Mouse (Mus musculus): Measurements from ENCODE around the gene Dennd6a. TPM values are rescaled to one million over a fixed set of nuclear protein-coding genes. Genes with fewer than 3 reads are reported as not detected.
A peak's percentile ranks its signal among the peaks of the same experiment; 100 is the strongest.
"Not testable (repeated sequence)": the region's sequence is repeated elsewhere in the genome, so short reads cannot be mapped to it uniquely, and the experiment has no call there.

Dennd6a gene
- 21.9 and 23.9 TPM in 2 replicates for polyA plus RNA-seq (2012; rRNA removed)

- DNase-seq (ENCODE audit: extremely low spot score in 1 of 2, low spot score in 1 of 2): not testable (repeated sequence)
These were observed at the start of gene Dennd6a for GRCm38 (mm10) chr14:26573556-26573955. Gene Dennd6a, plus strand, starts transcription at chr14:26573856.

DNA sequence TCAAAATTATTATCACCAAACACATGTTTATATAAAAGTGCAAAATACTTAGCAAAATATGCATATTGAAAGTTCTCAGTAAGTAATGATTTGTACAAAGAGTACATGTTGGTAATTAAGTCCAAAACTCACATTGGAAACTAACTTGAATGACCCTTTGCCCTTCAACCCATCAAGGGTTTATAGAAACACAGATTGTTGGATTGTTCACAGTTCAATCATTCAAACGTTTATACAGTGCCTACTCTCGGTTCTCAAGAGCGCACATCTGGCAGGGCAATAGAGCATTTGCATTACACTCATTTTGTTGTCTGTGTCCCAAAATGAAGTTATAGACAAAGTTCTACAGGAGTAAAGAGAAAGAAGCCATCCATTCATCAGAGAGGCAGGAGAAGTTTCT is 47.7 kb upstream of the Dennd6a start:
- DNase-seq (ENCODE audit: extremely low spot score in 1 of 2, low spot score in 1 of 2): no peak

- no peak for DNase-seq (ENCODE audit: extremely low spot score in 1 of 2, low spot score in 1 of 2)
These were observed 45.4 kb upstream of the Dennd6a start for GRCm38 (mm10) chr14:26528296-26528695.

- no peak for DNase-seq (ENCODE audit: extremely low spot score in 1 of 2, low spot score in 1 of 2)
These were observed 43.3 kb upstream of the Dennd6a start for GRCm38 (mm10) chr14:26530350-26530749.

- no peak for DNase-seq (ENCODE audit: extremely low spot score in 1 of 2, low spot score in 1 of 2)
These were observed 42.0 kb upstream of the Dennd6a start for GRCm38 (mm10) chr14:26531410-26532313.

DNA sequence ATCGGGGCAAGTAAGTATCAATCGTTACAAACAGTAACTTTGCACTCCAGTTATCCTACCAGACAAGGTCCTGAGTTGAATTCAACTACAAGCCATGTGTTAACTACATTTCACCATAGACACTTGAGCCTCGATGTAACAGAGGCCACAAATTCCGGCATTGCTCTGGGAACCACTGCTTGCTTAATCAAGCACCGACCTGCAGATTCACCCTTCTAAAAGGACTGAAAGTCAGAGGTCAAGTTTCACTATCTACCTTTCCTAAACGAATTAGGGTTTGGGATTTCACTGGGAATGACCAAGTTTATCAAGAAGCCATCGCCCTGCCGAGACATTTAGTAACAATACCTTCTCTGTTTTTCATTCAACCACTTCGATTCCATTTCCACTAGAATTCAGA is 40.9 kb upstream of the Dennd6a start:
- DNase-seq (ENCODE audit: extremely low spot score in 1 of 2, low spot score in 1 of 2): no peak

GRCm38 (mm10) chr14:26533267-26533666 is 40.4 kb upstream of the Dennd6a start:
- no peak for DNase-seq (ENCODE audit: extremely low spot score in 1 of 2, low spot score in 1 of 2)

DNA sequence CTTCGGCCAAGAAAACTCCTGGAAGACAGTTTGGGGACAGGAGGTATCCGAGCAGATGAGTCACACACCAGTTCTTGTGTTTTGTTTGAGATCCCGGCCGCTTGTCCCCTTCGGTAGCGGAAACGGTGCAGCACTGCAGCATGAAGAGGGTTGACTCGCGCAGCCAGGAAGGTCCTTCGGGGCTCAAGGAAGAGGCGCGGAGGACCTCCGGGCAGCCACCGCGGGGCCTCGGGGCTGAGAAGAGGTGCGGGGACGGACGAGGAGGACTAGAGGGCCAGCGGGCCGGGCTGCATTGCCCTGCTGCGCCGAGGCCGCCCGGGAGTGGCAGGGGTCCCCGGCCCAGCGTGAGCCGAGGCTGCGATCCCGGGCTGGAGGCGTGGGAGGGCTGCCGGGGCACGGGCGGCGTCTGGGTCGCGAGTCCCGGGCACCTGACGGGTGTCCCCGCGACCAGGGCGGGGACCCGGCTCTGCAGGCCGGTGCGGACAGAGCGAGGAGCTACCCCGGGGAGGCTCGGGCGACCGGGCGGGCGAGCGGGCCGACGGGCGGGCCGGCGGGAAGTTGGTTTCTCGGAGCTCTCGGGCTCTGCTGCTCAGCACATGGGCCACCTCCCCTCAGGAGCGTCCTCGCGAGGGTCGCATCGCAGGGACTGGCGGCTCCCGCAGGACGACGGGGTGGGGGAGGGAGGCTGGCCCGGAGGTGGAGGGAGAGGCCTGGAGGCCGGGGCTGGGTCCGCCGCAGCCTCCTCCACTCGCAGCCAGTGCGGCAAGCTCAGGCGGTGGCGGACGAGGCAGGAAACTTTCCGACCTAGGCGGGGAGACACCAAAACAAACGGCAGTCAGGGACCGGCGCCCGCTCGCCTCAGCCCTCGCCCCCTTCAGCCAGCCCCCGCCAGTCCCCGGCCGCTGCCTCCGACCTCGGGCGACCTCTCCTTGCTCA is 39.6 kb upstream of the Dennd6a start:
- DNase-seq (ENCODE audit: extremely low spot score in 1 of 2, low spot score in 1 of 2): peak in 1 of 2 experiments; percentile 31

GRCm38 (mm10) chr14:26534757-26535479 is 38.7 kb upstream of the Dennd6a start, which contains the start of gene Slmap:
Gene Slmap, minus strand, starts transcription at chr14:26534931.
- peak; percentile 98 to 100 for DNase-seq (ENCODE audit: extremely low spot score in 1 of 2, low spot score in 1 of 2)

- DNase-seq (ENCODE audit: extremely low spot score in 1 of 2, low spot score in 1 of 2): peak; percentile 38 to 66
These were observed 34.4 kb upstream of the Dennd6a start for GRCm38 (mm10) chr14:26539241-26539640.

DNA sequence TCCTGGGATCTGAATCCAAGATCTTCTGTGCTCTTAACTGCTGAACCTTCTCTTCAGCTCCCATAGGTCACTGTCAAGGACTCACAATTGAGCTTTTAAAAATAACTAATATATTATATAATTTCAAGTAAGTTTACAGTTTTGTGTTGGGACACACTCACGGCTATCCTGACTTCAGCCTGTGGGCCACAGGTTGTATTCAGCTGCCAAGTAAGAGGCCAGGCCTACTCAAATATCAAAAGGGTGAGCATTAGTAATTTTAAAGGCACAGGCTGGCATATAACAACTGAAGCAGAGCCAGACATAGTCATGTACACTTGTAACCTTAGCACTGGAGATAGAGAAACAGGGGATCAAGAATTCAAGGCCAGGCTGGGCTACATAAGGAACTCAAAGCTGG is 33.1 kb upstream of the Dennd6a start:
- DNase-seq (ENCODE audit: extremely low spot score in 1 of 2, low spot score in 1 of 2): no peak

- no peak for DNase-seq (ENCODE audit: extremely low spot score in 1 of 2, low spot score in 1 of 2)
These were observed 31.5 kb upstream of the Dennd6a start for GRCm38 (mm10) chr14:26542136-26542535.

DNA sequence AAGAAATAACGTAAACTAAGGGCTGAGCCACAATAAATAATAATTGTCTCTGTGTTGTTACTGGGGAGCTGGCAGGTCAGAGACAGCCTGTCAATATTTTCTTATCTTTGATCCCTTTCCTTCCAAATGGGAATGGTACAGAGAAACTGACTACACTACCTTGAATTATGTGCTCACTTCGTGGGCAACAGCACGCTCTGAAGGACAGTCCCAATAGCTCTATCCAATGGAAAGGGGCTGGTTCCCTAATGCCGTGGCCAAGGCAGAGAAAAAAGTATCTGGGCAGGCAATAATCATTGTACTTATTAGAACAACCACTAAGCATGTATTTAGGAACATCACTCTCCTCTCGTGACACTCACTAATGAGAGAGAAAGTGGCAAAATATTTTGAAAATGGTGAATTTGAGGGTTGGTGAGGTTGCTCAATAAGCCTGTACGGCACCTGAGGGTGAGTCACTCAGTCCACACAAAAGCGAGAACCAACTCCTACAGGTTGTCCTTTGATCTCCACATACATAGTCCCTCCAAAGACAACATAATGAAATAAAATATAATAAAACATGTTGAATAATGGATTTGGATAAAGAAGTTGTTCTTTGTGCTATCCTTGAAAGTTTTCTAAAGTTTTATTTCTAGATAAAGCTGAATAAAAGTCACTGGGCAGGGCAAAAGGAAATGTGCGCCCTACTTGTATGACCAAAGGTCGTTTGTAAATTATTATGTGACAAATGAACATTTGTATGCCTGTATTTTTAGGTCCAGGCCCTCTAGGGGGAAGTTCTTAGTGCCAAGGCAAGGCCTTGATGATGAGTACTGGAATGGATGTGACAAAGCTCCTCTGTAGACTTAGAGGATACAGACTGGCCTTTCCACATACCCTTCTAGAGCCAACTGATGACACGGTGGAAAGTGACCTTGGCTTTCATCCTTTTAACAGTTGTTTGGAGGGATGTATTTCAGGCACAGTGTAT is 25.9 kb upstream of the Dennd6a start:
- no peak for DNase-seq (ENCODE audit: extremely low spot score in 1 of 2, low spot score in 1 of 2)

DNA sequence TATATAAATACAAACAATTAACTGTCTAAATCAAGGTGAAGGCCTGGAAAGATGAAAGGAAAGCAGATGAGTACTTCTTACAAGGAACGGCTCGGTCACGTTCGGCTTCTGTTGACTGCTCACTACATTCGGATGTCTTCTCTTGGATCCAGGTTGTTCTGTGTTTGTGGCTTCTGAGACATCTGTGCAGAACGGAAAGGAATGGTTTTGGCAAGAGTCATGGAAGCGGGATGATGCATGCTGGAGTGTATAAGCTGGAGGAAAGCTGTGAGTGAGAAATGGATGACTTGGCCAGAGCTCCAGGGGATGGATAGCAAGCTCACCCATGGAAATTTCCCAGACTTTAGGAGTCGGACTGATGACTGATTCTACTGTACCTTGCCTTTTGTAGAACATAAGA is 22.9 kb upstream of the Dennd6a start:
- DNase-seq (ENCODE audit: extremely low spot score in 1 of 2, low spot score in 1 of 2): no peak

- no peak for DNase-seq (ENCODE audit: extremely low spot score in 1 of 2, low spot score in 1 of 2)
These were observed 21.2 kb upstream of the Dennd6a start for GRCm38 (mm10) chr14:26552441-26552840.

DNA sequence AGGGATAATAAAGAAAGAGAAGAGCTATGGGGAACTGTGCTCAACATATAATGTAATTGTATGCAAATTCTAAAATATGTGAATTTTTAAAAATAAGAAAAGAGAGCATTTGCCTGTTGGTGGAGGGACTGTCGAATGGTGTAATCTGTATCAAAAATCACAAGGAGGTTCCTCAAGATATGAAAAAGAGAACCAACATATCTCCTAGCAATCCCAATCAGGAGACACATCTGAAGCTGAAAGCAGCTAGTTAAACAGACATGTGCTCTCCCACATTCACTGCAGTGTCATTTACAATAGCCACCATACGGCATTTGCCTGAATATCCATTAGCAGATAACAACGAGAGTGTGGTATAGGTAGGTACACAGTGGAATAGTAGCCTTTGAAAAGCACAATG is 20.8 kb upstream of the Dennd6a start:
- no peak for DNase-seq (ENCODE audit: extremely low spot score in 1 of 2, low spot score in 1 of 2)

- DNase-seq (ENCODE audit: extremely low spot score in 1 of 2, low spot score in 1 of 2): no peak
These were observed 16.1 kb upstream of the Dennd6a start for GRCm38 (mm10) chr14:26557581-26557980.

DNA sequence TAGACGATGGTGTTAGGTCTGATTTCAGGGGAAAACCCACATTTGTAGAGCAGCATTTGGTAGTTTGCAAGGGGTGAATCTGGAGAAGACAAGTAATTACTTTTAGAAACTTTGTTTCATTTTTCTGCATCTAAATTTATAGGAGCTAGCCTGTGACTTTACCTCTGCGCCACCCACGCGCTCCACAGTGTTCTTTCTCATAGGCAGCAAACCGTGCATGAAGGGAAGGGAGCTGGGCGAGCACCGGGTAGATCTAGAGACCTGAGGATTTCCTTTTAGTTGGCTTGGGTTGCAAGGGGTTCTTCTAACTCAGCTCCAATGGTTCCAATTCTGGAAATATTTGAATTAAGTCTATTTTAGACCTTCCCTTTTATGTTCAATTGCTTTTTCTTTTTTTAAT is 15.1 kb upstream of the Dennd6a start:
- DNase-seq (ENCODE audit: extremely low spot score in 1 of 2, low spot score in 1 of 2): peak; percentile 46 to 64

DNA sequence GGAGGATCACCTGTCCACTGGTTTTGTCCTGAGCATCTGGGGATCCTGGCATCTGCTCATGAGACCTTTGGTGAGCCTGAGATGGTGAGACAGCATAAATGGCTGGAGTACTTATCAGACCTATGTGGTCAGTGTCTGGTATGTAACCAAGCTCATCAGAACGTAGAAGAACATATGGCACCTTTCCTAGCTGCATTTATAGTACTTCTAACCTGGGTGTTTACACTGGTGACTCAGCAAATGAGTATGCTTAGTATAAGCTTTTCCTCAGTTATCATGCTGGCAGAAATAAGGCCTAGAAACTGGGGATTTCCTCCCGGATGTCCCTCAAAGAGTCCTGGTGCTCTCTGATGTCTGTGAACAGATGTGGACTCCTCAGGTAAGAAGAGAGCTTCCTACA is 11.4 kb upstream of the Dennd6a start:
- DNase-seq (ENCODE audit: extremely low spot score in 1 of 2, low spot score in 1 of 2): no peak

Data from frontal cortex, adult 2 months (tissue).